Mouse (Mus musculus): ENCODE results near the gene Atf2.

- no peak for TF ChIP-seq CTCF (IDR thresholded peaks at IDR 0.05; ENCODE audit: low read depth)
- no peak for TF ChIP-seq EP300 (IDR thresholded peaks at IDR 0.05; ENCODE audit: low read depth)
Observed at GRCm38 (mm10) chr2:73779016-73779595, 113.3 kb downstream of the Atf2 start.
